Mouse (Mus musculus): ENCODE data around the gene Eif4g3.

DNA sequence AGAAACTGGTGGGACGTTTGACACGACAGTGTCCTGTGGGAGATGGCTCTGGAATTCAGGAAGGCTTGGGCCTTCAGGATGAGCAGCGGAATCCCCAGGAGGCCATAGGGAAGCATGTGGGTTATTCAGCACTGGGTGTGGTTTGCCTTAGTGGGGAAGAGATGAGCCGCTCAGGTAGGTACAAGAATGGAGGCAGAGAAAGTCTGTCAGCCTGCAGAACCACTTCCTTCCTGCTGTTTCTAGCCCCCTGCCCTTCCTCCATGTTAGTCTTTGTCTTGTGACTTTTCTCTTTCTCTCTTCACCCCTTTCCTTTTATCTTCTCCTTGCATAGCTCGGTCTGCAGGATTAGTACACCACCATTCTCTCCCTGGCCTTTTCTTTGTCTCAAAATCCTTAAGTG is 229.6 kb downstream of the Eif4g3 start:
- TF ChIP-seq CTCF (IDR thresholded peaks at IDR 0.05; ENCODE audit: low read depth) (no peak), EP300 (IDR thresholded peaks at IDR 0.05; ENCODE audit: low read depth) (no peak)
